Mouse (Mus musculus) pancreas, adult 10 weeks (tissue): Measurements from ENCODE around the gene Col11a2. TPM values are rescaled to one million over a fixed set of nuclear protein-coding genes. Genes with fewer than 3 reads are reported as not detected.

Source experiments
- polyA plus RNA-seq: library from polyadenylated mRNA; stranded (reverse); fragments of 350-450 nt; fragmentation: Illumina TruSeq; extraction: RNeasy Lipid Tissue Mini Kit (QIAGEN cat#74804); gene quantifications from one replicate; pipeline ENCODE4 v1.2.3, GENCODE M21; 2015; ENCODE audit warnings: low read depth, low replicate concordance; ENCODE audit not compliant: insufficient read depth

Col11a2 gene
- 1.9 TPM for polyA plus RNA-seq

DNA sequence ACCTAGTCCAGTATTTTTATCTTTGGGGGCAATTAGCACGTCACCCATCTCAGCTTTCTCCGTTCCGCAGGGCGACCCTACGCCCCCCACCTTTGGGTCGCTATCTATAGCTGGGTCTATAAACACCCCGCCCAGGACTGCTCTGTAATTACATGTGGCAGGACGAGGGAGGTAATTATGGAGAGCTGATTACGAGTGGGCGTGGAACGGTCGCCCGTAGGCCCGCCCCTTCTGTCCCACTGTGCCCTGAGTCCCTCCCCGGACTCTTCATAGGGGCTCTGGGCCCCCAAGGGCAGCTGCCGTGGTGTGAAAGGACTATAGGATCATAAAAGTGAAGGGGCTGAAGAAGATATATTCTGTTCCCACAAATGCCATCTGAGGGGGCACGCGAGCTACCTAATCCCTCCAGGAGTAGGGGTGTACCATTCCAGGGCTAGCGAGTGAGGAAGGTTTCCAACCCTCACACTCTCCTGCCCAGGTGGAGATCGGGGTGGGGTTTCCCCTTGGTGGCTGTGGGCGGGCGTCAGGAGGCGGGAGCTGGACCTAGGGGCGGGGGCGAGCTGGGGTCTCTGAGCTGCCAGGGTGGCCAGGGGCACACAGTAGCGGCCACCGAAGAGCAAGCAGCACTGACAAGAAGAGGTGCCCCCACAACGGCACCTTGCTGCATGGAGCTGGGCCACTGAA is at the start of gene Col11a2:
Gene Col11a2, plus strand, starts transcription at position 560 of the 684 bp plus-strand sequence.

DNA sequence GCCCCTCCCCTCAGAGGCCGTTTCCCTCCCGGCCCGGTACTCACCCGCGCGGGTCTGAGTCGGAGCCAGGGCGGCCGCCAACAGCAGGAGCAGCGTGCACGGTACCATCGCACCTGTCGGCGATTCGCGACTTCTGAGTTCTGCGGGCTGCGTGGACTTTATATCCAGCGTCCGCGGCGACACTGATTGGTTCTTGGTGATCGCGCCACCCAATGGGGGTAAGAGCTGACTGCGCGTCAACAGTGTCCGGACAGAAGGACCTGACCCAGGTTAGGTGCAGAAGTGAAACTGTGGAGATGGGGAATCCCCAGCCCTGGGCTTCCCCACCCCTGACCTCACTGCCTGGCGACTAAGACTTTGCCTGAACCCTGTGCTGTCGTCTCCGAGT is 39.1 kb upstream of the Col11a2 start, which contains the start of gene H2-K1:
Gene H2-K1, minus strand, starts transcription at position 198 of the 388 bp plus-strand sequence.

DNA sequence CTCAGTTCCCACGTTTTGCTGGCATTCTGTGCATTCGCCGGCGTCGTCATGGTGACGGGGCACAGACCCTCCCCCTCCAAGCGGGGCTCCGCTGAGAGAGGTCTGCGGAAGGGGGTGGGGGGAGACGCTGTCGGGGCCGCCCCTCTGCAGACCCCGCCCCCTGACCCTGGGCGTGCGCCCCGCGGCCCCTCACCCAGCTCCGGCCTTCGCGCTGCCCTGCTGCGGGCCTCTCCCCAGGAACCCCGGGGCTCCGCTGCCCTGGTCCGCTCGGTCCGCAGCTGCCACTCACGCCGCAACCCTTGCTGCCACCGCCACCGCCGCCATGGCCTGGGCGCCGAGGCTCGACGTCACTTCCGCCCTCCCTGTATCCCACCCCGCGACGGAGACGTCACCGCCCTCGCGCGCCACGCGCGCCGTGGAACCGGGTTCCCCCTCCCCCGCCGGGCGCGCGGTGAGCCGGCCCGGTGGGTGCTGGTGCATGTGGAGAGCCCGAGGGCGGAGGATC is 14.9 kb upstream of the Col11a2 start, which contains the start of gene Ring1:
Gene Ring1, minus strand, starts transcription at position 364 of the 505 bp plus-strand sequence.

DNA sequence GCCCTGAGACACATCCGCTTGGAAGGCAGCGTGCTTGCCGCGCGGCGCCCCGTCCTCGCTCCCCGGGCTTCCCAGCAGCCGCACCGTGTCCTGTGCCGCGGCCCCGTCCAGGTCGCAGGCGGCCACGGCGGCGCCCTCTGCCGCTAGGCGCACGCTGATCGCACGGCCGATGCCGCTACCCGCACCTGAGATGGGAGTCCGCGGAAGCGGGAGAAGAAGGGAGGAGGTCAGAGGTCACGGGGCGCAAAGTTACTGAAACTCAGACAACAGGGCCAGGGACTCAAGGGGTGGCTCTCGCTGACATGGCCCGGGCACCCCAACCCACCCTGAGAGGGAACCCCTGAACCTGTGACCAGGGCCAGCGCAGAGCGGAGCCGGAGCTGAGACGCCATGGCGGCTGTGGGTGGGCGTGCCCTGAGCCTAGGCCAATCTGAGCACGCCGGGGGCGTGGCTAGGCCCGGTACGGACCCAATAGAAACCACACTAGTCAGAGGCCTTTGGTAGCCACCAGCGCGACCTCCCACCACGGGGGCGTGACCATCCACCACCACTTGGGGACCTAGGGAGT is 11.5 kb upstream of the Col11a2 start, which contains the start of gene H2-Ke6:
Gene H2-Ke6, minus strand, starts transcription at position 405 of the 568 bp plus-strand sequence.

DNA sequence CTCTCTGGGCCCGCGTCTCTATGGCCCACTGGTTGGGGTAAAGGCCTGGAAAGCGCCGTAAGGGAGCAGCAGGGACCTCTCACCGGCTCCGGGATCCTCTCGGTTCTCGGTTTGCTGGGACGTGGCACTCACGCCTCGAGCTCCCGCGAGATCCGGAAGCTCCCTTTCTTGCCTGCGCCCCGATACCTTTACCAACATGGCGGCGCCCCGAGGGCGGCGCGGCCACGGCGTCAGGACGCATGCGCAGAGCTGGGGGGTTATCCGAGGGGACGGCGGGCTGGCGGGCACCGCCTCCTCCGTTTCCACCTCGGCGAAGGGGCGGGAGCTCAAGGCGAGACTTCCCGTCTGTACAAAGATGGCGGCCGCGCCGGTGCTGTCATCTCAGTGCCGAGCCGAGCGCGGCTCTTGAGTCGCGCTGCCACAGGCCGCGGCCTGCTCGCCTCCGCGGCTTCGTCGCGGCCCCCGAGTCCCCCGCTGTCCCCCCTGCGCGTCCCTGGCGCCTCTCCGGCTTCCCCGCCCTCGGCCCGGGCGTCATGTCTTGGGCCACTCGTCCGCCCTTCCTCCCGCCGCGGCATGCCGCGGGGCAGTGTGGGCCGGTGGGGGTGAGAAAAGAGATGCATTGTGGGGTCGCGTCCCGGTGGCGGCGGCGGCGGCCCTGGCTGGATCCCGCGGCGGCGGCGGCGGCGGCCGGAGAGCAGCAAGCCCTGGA is 7.6 kb upstream of the Col11a2 start, which contains the start of the genes Slc39a7 and Rxrb:
Gene Slc39a7, minus strand, starts transcription at position 218 of the 709 bp plus-strand sequence.
Gene Rxrb, plus strand, starts transcription at position 348 of the 709 bp plus-strand sequence.

DNA sequence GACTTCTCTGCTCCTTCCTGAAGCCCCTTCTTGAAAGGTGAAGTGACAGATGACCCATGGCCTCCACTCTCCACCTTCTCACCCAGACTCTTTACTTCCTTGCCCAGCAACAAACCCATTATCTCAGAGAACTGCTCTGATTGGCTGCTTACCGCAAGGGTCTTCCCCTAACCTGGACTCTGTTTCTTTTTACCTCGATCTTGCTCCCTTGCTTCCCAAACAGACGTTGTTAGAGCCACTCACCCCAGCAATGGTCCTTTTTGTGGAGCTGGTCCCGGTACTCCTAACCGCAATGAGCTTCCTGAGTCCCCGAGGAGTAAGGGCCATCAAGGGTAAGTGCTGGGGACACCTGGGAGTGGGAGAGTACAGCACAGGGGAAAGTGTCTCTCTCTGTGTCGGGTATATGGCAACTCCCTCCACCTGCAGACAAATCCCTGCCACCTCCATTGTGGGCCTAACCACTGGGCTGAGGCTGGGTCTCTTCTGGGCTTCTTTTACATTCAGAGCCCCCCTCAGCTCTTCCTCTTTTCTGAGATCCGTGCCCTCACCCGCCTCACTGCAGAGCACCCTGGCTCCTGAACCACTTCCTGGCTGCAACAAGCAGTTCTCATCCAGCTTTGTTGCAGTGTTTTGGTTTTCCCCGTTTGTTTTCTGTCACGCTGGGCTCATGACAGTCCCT is 53.1 kb downstream of the Col11a2 start, which contains the start of gene H2-Oa:
Gene H2-Oa, plus strand, starts transcription at position 144 of the 679 bp plus-strand sequence.

Other genes starting within 250 kb of the Col11a2 start
- 38.1 TPM for gene Kank3, start 228.9 kb upstream of the Col11a2 start, polyA plus RNA-seq
- 1,005 TPM for gene Rps28, start 214.9 kb upstream of the Col11a2 start, polyA plus RNA-seq
- gene Ndufa7, start 214.9 kb upstream of the Col11a2 start, polyA plus RNA-seq, result 92.9 TPM
- 11.7 TPM for gene Cd320, start 196.3 kb upstream of the Col11a2 start, polyA plus RNA-seq
- not detected for gene Gm7029, start 165.6 kb upstream of the Col11a2 start, polyA plus RNA-seq
- gene Kifc1, start 148.8 kb upstream of the Col11a2 start, polyA plus RNA-seq, result 0.59 TPM
- not detected for gene Platr17, start 134.3 kb upstream of the Col11a2 start, polyA plus RNA-seq
- gene Daxx, start 130.0 kb upstream of the Col11a2 start, polyA plus RNA-seq, result 9.3 TPM
- gene Tapbp, start 123.5 kb upstream of the Col11a2 start, polyA plus RNA-seq, result 40.4 TPM
- 4.3 TPM for gene Zbtb22, start 123.5 kb upstream of the Col11a2 start, polyA plus RNA-seq
- gene Rgl2, start 109.9 kb upstream of the Col11a2 start, polyA plus RNA-seq, result 33.8 TPM
- gene Pfdn6, start 99.1 kb upstream of the Col11a2 start, polyA plus RNA-seq, result 33.2 TPM
- 3.8 TPM for gene Wdr46, start 98.8 kb upstream of the Col11a2 start, polyA plus RNA-seq
- gene B3galt4, start 87.9 kb upstream of the Col11a2 start, polyA plus RNA-seq, result 2.8 TPM
- 12.3 TPM for gene Vps52, start 83.6 kb upstream of the Col11a2 start, polyA plus RNA-seq
- gene Rps18, start 83.4 kb upstream of the Col11a2 start, polyA plus RNA-seq, result 762 TPM
- 424 TPM for gene H2-K1, start 39.1 kb upstream of the Col11a2 start, polyA plus RNA-seq
- 14.0 TPM for gene Ring1, start 14.8 kb upstream of the Col11a2 start, polyA plus RNA-seq
- 55.1 TPM for gene H2-Ke6, start 11.4 kb upstream of the Col11a2 start, polyA plus RNA-seq
- gene Slc39a7, start 7.8 kb upstream of the Col11a2 start, polyA plus RNA-seq, result 42.1 TPM
- gene Rxrb, start 7.6 kb upstream of the Col11a2 start, polyA plus RNA-seq, result 19.4 TPM
- not detected for gene H2-Oa, start 52.9 kb downstream of the Col11a2 start, polyA plus RNA-seq
- 2.6 TPM for gene H2-DMa, start 80.1 kb downstream of the Col11a2 start, polyA plus RNA-seq
- 51.9 TPM for gene Brd2, start 83.2 kb downstream of the Col11a2 start, polyA plus RNA-seq
- 1.9 TPM for gene H2-DMb2, start 103.9 kb downstream of the Col11a2 start, polyA plus RNA-seq
- gene H2-DMb1, start 113.6 kb downstream of the Col11a2 start, polyA plus RNA-seq, result 7.8 TPM
- 6.3 TPM for gene Tap1, start 148.1 kb downstream of the Col11a2 start, polyA plus RNA-seq
- gene Psmb9, start 148.3 kb downstream of the Col11a2 start, polyA plus RNA-seq, result 9.2 TPM
- gene Psmb8, start 158.3 kb downstream of the Col11a2 start, polyA plus RNA-seq, result 13.8 TPM
- gene Tap2, start 164.1 kb downstream of the Col11a2 start, polyA plus RNA-seq, result 9.1 TPM
- 2.1 TPM for gene H2-Ob, start 199.5 kb downstream of the Col11a2 start, polyA plus RNA-seq
- gene H2-Ab1, start 218.3 kb downstream of the Col11a2 start, polyA plus RNA-seq, result 44.7 TPM
- 56.9 TPM for gene H2-Aa, start 248.4 kb downstream of the Col11a2 start, polyA plus RNA-seq